Mouse (Mus musculus) thymus, postnatal 10 days (tissue): ENCODE data around the gene Slc29a3.

Experiments used
- DNase-seq, 2 experiments: peaks; one replicate each; pipeline ENCODE4 v3.0.0; 2021; ENCODE audit warnings: low spot score in 2 of 2

Gene Slc29a3

GRCm38 (mm10) chr10:60677319-60677718, 75.3 kb downstream of the Slc29a3 start:
- DNase-seq, result no peak

DNA sequence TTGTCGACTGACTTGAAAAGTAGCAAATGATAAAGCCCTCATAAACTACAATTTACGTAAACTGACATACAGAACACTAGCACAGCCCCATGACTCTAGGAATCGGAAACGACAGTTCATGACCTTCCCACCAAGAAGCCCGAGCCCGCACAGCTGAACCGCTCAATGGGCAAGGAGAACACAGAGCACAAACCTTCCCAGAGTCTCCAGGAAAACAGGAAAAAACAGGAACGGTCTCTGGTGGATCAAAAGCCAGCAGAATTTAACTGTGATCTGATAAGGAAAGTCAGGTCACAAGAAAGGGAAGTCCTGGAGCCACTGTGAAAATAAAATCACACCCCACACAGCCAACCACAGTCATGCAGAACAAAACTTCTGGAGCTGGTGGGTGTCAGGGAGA, 82.4 kb downstream of the Slc29a3 start:
- no peak for DNase-seq

GRCm38 (mm10) chr10:60668591-60668990, 84.0 kb downstream of the Slc29a3 start:
- DNase-seq, result no peak
